Mouse (Mus musculus): ENCODE measurements around the gene Hk3.

Hk3 gene

GRCm38 (mm10) chr13:55021194-55021779 lies at the start of gene Hk3:
Hk3 (minus strand) TSS chr13:55021385.
- DNase-seq (ENCODE audit: low read depth): no peak

- DNase-seq (ENCODE audit: low read depth): no peak
Measured at GRCm38 (mm10) chr13:55069719-55070118, 48.5 kb upstream of the Hk3 start.

GRCm38 (mm10) chr13:55063276-55063675 lies 42.1 kb upstream of the Hk3 start:
- no peak for DNase-seq (ENCODE audit: low read depth)

GRCm38 (mm10) chr13:55058042-55058441 lies 36.9 kb upstream of the Hk3 start:
- peak; percentile 57 for DNase-seq (ENCODE audit: low read depth)

GRCm38 (mm10) chr13:55047706-55048105 lies 26.5 kb upstream of the Hk3 start:
- no peak for DNase-seq (ENCODE audit: low read depth)

GRCm38 (mm10) chr13:55040016-55040415 lies 18.8 kb upstream of the Hk3 start:
- DNase-seq (ENCODE audit: low read depth): no peak

GRCm38 (mm10) chr13:55024215-55024614 lies 3.0 kb upstream of the Hk3 start:
- no peak for DNase-seq (ENCODE audit: low read depth)

- DNase-seq (ENCODE audit: low read depth): peak; percentile 82
Measured at GRCm38 (mm10) chr13:55022715-55023114, 1.5 kb upstream of the Hk3 start.

- no peak for DNase-seq (ENCODE audit: low read depth)
Measured at GRCm38 (mm10) chr13:55022256-55022655, 1.1 kb upstream of the Hk3 start.

- no peak for DNase-seq (ENCODE audit: low read depth)
Measured at GRCm38 (mm10) chr13:55020051-55020450, 1.1 kb downstream of the Hk3 start.

- peak; percentile 45 for DNase-seq (ENCODE audit: low read depth)
Measured at GRCm38 (mm10) chr13:55019181-55019580, 2.0 kb downstream of the Hk3 start.

GRCm38 (mm10) chr13:55018700-55019099 lies 2.5 kb downstream of the Hk3 start:
- peak; percentile 67 for DNase-seq (ENCODE audit: low read depth)

GRCm38 (mm10) chr13:55017898-55018599 lies 3.1 kb downstream of the Hk3 start:
- DNase-seq (ENCODE audit: low read depth): peak; percentile 79

GRCm38 (mm10) chr13:55017154-55017897 lies 3.9 kb downstream of the Hk3 start:
- no peak for DNase-seq (ENCODE audit: low read depth)

GRCm38 (mm10) chr13:55014451-55014850 lies 6.7 kb downstream of the Hk3 start:
- DNase-seq (ENCODE audit: low read depth): no peak

GRCm38 (mm10) chr13:55013702-55014344 lies 7.4 kb downstream of the Hk3 start:
- DNase-seq (ENCODE audit: low read depth): peak; percentile 43

GRCm38 (mm10) chr13:55011981-55012478 lies 9.2 kb downstream of the Hk3 start:
- DNase-seq (ENCODE audit: low read depth): no peak

GRCm38 (mm10) chr13:55011103-55011502 lies 10.1 kb downstream of the Hk3 start:
- no peak for DNase-seq (ENCODE audit: low read depth)

GRCm38 (mm10) chr13:55008589-55008988 lies 12.6 kb downstream of the Hk3 start:
- DNase-seq (ENCODE audit: low read depth): no peak

- DNase-seq (ENCODE audit: low read depth): no peak
Measured at GRCm38 (mm10) chr13:55006415-55006742, 14.8 kb downstream of the Hk3 start.

- DNase-seq (ENCODE audit: low read depth): no peak
Measured at GRCm38 (mm10) chr13:55005691-55006414, 15.3 kb downstream of the Hk3 start.

- DNase-seq (ENCODE audit: low read depth): no peak
Measured at GRCm38 (mm10) chr13:55004646-55005045, 16.5 kb downstream of the Hk3 start.
